Mouse (Mus musculus): Measurements from ENCODE around the gene Rufy3. TPM values are rescaled to one million over a fixed set of nuclear protein-coding genes. Genes with fewer than 3 reads are reported as not detected.

Gene Rufy3
- total RNA-seq, 4 experiments from 2014 or later: 5.6 to 6.6 (median 6.4) TPM

DNA sequence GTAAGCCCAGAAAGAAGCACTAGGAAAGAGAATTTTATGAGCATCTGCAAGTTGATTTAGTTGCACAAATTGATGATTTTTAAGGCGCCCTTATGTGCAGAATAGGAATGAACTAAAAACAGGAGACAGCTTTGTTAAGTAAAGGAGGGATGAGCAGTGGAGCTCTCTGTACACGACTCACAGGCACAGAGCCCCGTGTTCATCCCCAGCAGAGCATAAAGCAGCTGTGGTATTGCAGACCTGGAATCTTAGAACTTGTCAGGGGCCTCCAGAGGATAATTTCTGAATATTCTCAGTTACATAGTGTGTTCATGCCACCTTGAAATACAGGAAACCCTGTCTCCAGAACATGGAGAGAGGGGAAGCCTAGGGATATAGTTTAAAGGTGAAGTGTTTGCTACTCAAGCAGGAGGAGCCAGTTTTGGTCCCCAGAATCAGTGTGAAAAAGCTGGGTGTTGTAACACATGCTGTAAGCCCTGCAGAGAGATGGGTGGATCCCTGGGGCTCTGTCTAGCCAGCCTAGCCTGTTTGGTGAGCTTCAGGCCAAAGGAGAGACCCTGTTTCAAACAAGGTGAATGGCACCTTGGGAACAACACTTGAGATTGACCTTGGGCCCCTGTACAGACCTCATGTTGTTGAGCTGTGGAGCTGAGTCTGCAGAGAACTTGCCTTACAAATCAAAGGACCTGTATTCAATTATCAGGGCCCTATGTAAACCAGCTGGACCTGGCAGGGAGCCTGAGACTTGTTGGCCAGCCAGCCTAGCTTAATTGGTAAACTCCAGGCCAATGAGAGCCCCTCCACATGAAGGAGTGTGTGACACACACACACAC is 10.9 kb downstream of the Rufy3 start:
- no peak for DNase-seq (ENCODE audit: low spot score in 2 of 2)

DNA sequence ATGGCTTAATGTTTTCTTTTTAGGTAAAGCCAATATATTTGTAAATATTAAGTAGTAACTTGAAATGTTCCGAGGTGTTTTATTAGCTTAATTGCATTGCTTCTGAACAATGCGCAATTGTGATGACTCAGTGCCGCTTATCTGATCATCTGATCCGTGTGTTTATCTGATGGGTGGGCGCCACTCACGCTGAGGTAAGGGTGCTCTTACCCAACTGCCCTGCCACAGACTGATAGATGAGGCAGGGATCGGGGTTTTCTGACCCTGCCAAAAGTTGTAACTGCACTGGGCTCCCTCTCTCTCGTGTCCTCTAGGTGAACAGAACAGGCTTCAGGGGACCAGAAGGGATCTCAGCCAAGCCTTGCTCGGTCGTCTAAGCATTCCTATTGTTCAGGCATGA is 15.8 kb downstream of the Rufy3 start:
- no peak for DNase-seq (ENCODE audit: low spot score in 2 of 2)

DNA sequence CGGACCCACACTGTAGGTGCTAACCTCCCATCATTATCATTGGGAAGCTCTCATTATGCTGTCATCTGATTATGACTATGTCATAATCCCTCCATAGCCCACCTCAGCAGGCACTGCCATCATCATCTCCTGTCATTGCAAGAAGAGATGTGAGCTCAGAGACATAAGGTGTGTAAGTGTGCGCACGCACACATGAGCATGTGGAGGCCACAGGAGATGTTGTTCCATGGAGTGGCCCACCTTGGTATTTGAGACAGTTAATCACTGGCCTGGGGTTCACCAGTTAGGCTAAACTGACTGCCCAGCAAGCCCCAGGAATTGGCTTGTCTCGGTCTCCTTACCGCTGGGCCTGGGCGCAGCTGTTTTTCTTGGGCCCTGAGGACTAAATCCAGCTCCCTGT is 16.5 kb downstream of the Rufy3 start:
- DNase-seq (ENCODE audit: low spot score in 2 of 2): no peak

DNA sequence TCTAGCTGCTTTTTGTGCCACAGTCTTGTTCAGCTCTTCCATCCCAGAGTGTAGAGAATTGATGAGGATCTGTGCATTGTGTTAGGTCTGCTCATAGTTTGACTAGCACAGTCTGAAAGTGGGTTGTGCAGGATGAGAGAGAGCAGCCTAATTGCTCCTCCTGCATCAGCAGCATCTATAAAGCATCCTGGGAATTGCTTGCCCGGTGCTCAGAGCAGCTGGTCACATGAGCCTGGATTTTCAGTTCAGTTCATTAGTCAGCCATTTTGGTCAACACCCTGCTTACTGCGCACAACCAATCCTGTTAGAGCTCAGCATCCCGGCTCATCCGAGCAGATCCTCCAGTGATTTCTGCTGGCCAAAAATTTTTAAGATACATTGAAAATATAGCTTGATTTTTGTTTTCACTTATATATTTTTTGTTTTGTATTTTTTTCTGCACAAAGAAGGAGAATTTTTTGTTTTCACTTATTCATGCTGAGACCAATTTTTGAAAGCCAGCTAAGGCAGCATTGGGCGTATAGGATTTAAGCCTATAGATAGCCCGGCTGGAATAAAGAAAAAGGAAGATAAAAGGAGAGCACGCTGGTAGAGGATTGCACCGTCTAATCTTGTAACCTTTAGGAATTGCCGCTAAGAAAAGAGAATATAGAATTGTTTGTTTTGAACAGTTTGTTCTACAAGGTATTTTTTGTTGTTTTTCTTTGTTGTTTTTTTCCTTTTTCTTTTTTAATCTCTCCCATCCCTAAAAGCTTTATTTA is 18.6 kb downstream of the Rufy3 start:
- peak in 1 of 2 experiments; percentile 10 for DNase-seq (ENCODE audit: low spot score in 2 of 2)

DNA sequence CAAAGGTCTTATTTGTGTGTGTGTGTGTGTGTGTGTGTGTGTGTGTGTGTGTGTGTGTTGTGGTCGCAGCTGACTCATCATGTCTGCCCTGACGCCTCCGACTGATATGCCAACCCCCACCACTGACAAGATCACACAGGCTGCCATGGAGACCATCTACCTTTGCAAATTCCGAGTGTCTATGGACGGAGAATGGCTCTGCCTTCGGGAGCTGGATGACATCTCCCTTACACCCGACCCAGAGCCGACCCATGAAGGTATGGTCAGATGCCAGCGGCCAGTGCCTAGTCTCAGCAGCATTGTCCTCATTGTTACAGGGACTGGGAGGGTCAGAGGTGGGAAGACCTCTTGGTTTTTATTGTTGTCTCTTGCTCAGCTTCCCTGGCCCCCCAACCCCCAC is 19.2 kb downstream of the Rufy3 start:
- no peak for DNase-seq (ENCODE audit: low spot score in 2 of 2)

DNA sequence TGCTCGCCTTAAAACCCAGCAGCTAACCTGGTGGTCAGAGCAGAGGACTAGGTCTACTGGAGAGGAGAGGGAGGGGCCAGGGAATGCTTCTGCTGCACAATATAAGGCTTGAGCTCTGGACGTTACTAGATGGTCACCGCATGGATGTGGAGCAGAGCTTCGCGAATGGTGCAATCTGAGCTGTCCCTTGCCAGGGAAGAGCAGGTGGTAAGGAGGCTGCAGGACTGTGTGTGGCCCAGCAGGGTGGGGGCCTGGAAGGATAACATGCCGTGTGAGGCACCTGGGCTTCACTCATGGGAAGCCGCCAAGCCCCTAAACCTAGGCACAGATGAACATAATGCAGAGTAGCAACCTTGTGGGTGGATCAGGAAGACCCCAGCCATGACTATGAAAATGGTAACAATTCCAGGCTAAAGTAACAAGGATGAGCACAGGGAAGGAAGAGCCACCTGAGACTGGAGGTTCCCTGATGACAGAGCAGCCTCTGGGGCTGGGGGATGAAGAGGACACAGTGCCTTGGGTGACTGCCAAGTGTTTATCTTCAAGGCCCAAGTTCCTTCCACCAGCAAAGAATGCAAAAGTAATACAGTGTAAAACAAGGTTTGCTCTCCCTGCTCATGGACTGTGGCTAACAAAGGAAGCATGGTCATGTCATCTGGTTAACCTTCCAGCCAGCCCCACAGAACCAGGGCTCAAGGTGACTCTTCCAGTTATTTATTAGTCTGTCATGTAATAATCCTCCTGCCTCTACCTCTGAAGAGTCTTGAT is 21.8 kb downstream of the Rufy3 start:
- no peak for DNase-seq (ENCODE audit: low spot score in 2 of 2)

DNA sequence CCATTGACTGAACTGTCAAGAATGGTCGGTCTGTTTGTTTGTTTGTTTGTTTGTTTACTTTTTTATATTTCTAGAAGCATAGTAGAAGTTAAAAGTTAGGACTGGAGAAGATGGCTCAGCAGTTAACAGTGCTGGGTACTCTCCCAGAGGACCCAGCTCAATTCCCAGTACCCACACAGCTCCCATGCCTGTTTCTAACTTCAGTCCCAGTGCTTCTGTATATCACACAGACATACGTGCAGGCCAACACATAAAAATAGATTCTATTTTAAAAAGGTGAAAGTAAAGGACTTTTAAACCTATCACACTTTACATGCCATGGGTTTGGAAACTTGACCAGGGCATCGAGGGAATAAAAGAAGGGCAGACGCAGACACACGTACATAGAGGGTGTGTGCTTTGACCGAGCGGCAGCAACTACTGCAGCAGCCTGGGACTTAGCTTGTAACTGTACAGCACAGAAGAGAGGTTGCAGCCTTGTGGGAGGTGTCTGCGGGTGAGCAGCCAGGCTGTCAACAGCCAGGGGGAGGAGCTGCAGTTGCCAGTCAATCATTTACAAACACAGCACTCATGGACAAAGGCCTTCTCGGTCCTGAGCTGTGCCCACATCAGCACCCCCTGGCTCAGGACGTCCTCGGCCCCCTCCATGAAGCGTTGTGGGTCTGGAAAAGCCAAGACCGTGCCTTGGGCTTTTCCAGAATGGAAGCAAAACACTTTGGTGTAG is 22.5 kb downstream of the Rufy3 start:
- no peak for DNase-seq (ENCODE audit: low spot score in 2 of 2)

DNA sequence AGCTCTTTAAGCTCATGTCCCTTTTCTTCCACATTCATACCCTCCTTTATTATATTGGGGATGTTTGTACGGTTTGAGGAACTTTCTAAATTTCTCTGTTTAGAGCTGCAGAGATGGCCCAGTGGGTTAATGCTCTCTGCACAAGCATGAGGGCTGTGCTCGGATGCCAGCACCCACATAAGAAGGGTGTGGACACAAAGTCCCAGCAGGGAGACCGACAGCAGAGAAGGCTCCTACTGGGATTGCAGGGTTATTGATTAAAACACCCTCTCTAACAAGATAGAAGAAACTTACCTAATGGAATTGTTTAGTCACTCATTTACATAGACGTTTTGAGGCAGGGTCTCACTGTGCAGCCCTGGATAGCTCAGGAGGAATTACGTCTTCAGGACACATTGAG is 23.6 kb downstream of the Rufy3 start:
- DNase-seq (ENCODE audit: low spot score in 2 of 2): no peak

DNA sequence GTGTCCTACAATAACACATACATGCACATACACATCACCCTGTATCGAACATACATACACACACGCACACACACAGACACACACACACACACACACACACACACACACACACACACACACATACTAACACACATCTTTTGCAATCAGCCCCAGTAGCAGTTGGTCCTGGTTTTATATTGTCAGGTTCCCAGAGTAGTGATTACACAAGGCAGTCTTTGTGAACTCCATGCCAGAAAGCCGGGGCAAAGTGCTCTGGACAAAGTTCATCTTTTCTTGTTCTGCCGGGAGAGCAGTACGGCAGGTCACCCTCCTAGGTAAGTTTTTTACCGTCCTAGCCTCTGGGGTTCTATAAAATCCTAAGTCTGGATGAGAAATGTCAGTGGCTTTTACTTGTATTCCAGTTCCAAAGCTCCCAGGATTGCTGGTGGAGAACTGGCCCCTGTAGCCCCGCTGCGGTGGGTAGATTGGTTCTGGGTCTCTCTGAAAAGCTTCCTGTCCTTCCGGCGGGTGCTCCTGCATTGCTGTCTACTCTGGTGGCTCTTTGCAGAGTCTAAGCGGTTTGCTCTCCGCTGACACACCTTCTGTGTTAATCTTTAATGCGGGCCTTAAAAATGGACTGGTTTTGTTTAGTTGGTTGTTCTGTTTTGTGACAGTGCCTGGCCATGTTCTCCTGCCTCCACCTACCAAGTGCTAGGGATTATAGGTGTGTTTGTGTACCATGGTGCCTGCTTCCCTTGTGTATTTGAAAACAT is 28.8 kb downstream of the Rufy3 start:
- no peak for DNase-seq (ENCODE audit: low spot score in 2 of 2)

DNA sequence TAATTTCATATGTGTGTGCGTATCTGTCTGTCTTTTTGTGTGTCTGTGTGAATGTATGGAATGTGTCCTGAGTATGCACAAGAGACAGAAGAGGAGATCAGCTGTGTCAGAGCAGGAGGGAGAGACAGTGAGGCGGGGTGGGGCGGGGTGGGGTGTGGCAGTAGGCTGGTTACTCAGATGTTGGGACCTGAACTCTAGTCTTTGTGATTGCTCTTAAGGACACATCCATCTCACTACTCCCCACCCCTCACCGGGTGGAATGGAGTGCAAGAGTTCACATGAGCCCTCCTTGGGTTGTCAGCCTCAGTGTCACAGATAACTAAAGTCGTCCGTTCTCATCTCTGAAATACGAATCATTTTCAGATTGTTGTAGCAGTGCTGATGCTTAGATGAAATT is 29.3 kb downstream of the Rufy3 start:
- DNase-seq (ENCODE audit: low spot score in 2 of 2): no peak

DNA sequence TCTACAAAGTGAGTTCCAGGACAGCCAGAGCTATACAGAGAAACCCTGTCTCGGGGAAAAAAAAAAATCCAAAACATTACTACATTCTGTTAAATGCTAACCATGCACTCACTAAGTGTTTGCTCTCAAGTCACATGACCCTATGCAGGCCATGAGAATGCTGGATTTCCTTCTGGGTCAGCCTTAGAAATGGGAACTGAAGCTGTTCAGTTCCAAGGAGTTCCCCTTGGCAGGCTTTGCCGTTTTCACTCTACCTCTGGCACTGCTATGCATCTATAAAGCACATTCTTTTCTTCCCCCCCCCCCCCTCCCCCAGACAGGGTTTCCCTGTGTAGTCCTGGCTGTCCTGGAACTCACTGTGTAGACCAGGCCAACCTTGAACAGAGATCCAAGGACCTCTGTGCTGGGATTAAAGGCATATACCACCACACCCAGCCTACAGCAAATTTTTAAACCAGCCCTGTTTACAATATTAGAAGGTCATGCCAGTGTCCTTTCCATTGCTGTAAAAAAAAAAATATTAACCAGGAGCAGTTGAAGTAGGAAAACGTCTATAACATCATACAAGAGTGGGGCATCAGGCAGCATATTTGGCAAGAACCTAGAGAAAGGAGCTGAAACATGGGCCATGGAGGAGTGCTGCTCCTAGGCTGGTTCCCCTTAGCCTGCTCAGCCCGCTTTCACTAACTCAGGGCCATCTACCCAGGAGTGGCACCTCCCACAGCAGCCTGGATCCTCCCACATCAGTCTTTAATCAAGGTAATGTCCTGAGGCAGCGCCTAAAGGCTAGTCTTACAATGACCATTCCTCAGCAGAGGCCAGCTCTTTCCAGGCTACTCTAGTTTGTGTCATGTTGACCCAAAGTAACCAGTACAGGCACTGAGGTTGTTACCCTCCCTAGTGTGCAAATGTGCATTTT is 31.0 kb downstream of the Rufy3 start:
- no peak for DNase-seq (ENCODE audit: low spot score in 2 of 2)

DNA sequence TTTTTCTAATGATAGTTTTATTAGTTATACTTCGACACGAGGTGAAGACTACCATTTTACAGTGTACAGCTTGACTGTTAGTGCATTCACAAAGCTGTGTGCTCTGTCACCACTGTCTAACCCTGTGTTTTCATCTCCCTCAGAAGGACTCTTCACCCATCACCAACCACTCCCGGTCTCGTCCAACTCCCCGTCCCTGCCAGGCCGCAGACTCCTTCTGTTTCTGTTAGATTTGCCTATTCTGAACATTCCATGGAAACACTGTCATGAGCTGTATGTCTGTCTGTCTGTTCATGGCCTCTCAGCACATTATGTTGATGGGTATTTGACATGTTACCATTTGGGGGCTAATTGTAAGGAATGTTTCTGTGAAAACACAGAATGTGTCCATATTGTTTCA is 34.1 kb downstream of the Rufy3 start:
- no peak for DNase-seq (ENCODE audit: low spot score in 2 of 2)

DNA sequence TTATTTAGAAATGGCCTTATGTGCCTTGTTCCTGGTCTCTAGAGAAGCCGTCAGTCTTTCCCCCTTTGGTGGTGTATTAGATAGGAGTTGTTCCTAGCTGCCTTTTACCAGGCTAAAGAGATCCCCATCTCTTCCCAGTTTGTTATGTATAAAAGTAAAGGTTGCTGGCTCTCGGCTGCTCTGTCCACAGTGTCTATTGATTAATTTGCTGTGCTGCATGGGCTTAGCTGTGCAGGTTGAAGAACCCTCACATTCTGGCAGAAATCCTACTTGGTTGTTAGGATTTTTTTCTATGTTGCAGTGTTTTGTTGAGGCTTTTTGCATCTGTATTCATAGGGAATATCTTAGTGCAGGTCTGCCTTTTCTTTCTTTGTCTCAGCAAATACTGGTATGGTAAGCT is 37.2 kb downstream of the Rufy3 start:
- no peak for DNase-seq (ENCODE audit: low spot score in 2 of 2)

DNA sequence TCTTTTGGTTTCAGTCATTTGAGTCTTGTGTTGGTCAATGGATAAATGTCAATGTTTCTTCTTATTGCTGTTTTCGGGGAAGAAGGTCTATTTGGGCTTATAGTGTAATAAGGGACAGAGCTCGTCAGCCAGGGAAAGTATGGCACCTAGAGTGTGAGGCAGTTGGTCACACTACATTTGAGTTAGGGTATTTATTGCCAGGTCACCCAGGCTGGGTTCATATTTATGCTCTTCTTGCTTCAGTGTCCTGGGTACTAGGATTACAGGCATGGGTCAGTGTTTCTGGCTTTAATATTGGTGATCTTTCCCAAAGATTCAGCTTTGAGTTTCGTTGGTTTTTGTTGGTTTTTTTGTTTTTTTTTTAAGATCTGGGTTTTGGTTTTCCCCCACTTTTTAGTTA is 37.9 kb downstream of the Rufy3 start:
- no peak for DNase-seq (ENCODE audit: low spot score in 2 of 2)

DNA sequence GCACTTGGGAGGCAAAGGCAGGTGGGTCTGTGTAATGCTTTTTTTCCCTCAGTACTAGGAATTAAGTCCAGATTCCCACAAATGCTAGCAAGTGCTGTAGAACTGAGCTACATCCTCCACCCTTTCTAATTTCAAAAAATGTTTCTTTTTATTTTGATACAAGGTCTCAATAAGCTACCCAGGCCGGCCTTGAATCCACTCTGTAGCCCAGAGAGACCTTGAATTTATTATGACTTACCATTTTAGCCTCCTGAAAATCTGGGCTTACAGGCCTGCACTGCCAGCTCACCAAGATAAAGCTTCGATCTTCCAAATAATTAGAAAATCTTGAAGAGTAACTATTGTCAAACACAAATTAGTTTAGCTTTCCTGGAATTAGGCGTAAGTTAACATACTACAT is 39.2 kb downstream of the Rufy3 start:
- DNase-seq (ENCODE audit: low spot score in 2 of 2): no peak

DNA sequence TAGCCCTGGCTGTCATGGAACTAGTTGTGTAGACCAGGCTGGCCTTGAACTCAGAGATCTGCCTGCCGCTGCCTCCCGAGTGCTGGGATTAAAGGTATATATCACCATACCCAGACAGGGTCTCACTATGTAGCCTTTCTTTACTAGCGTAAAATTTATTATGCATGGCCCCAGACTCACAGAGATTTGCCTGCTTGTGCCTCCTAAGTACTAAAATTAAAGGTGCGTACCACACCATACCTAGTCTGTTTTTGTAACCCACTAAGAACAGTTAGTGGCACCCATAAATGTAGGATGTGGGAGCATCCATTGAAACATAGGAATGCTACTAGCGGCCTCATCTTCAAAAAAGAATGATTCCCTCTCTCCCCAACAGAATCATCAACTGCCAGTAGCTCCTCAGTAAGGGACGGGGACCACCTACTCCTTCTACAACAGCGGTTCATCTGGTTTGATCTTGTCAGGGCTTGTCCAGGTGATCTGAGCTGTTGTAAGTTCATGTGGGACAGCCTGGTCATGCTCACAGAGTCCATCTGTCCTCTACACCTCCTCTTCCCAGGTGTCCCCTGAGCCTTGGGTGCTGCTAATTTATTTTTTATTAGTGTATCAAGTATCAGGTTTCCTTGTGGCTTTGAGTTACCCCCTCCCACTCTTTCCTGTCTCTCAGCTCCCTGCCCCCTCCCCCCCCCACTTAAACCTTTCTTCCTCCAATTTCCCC is 40.0 kb downstream of the Rufy3 start:
- no peak for DNase-seq (ENCODE audit: low spot score in 2 of 2)

DNA sequence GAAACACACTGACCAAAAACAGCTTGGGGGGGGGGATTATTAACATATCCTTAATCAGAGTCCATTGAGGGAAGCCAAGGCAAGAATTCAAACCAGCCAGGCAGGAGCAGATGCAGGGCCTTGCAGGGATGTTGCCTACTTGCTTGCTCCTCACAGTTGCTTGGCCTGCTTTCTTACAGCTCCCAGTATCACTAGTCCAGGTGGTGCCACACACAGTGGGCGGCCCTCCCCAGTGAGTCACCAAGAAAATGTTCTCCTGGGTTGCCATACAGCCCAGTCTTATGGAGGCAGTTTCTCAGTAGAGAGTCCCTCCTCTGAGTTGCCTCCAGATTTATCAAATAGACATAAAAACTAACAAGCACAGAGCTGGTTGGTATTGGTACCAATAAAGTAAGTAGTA is 49.3 kb downstream of the Rufy3 start:
- no peak for DNase-seq (ENCODE audit: low spot score in 2 of 2)

DNA sequence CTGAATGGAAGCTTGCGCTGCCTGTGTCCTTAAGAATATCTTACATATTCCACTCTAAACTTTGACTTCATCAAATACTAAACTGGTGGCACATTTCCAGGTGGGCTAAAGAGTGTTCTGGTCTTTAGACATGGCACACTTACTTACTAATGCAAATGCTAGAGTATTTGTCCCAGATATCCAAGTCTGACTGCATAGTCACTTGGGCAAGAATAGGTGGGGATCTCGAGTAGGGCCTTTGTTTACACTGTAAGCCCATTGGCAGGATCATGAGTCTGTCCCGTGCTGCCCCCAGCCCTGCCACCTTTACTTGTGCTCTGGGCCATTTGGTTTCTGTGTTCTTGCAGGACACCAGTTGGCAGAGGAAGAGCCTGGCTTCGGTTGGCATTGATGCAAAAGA is 52.1 kb downstream of the Rufy3 start:
- DNase-seq (ENCODE audit: low spot score in 2 of 2): no peak

DNA sequence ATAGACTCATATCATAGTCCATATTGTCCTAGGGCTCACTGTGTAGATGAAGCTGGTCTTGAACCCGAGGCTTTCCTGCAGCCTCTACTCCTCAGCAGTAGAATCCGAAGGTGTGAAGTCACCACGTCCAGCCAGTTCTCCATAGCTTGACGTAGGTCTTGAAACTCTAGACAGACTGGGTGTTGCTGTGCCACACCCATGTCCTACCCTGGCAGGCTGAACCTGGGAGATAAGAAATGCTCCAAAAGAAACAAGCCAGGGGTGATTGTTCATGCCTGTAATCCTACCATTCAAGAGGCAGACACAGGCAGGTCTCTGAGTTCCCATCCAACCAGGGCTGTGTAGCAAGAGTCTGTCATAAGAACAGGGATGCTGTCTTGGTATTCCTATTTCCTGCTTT is 62.7 kb downstream of the Rufy3 start:
- no peak for DNase-seq (ENCODE audit: low spot score in 2 of 2)

Data from gastrocnemius, adult 8-10 months (tissue).